Comparison of ENCODE assay signal across 8 mouse cellular contexts in genomic region chr10:117845597-117846259, GRCm38 (mm10). TPM values are rescaled to one million over a fixed set of nuclear protein-coding genes. Genes with fewer than 3 reads are reported as not detected.
DNase-seq lines count a peak whose midpoint lies in the region; ATAC-seq lines count a peak whose summit lies in the region.

TSS of gene Rap1b (minus strand) at chr10:117846035.

- ATAC-seq in hindbrain, embryonic 15.5 days (ENCODE audit: low FRiP score, low read depth): peak; percentile 96

- peak within 1 kb of the TSS; percentile 80 for H3K4me2 ChIP-seq in hindbrain, embryonic 15.5 days

- H3K27me3 ChIP-seq in hindbrain, embryonic 15.5 days: no peaks in the 10 kb centered on the region

- H3K4me1 ChIP-seq in hindbrain, embryonic 15.5 days (replicated peaks): peaks cover 31% of the 10 kb centered on the region

- H3K4me3 ChIP-seq in hindbrain, embryonic 15.5 days: peak within 1 kb of the TSS; percentile 88

- DNase-seq in R1 (ENCODE audit: low read depth, low spot score): peak; percentile 89
- peak; percentile 98 to 99 for DNase-seq in cerebellum, postnatal 25 days
- DNase-seq in frontal cortex, postnatal 36 days (ENCODE audit: low spot score in 2 of 2): peak; percentile 93 to 95
- peak; percentile 88 for DNase-seq in left cerebral cortex, adult 11 months (ENCODE audit: low spot score)
- peak; percentile 98 to 99 for DNase-seq in lung, postnatal 4 days
- peak; percentile 91 for DNase-seq in retina, postnatal 7 days (ENCODE audit: low read depth, low spot score)
- peak; percentile 97 for DNase-seq in urinary bladder, adult 2 months (ENCODE audit: low spot score)

- H3K9ac ChIP-seq in hindbrain, embryonic 15.5 days: peak within 1 kb of the TSS; percentile 98

- H3K27ac ChIP-seq in hindbrain, embryonic 15.5 days (replicated peaks): peak within 1 kb of the TSS; percentile 99

- under 1% methylated on average over 87 of the region's 112 CpGs for WGBS in hindbrain, embryonic 15.5 days

- no peaks in the 10 kb centered on the region for H3K36me3 ChIP-seq in hindbrain, embryonic 15.5 days

- H3K9me3 ChIP-seq in hindbrain, embryonic 15.5 days: no peaks in the 10 kb centered on the region

RNA-seq across cellular contexts. Expression of gene Rap1b, which starts in this region (rescaled TPM):
- polyA plus RNA-seq in hindbrain, embryonic 15.5 days (2015; fragmentation: Nextera tagmentation; extraction: Ambion mirVana): 158 TPM in 2 replicates
- polyA plus RNA-seq in urinary bladder, adult 2 months (2012; rRNA removed): 114 TPM in 2 replicates

Comparison
In these comparisons a context has a peak if more than half of its experiments do, and no peak if none do; other contexts are left out.
1. Peak in every context shown above with its lines: DNase-seq, ATAC-seq, H3K4me3 ChIP-seq and H3K27ac ChIP-seq.